ENCODE assay signal across 9 mouse cellular contexts in genomic region chr17:11612801-11613531, GRCm38 (mm10).
DNase-seq lines count a peak whose midpoint lies in the region; ATAC-seq and TF ChIP-seq lines count a peak whose summit lies in the region.
"Had no signal": no experiment of that assay in that cellular context is flagged by ENCODE, and none has a peak within 500 bp of the region (broad histone marks: within the 10 kb centered on the region; RNA-seq: fewer than 3 reads in every experiment).

No protein-coding gene starts in this region.

- H3K36me3 ChIP-seq in heart, embryonic 11.5 days (ENCODE audit: control insufficient read depth, insufficient read depth, low read length): no peaks in the 10 kb centered on the region
- no peaks in the 10 kb centered on the region for H3K36me3 ChIP-seq in midbrain, embryonic 16.5 days (ENCODE audit: control insufficient read depth, insufficient read depth, low read length)
- no peaks in the 10 kb centered on the region for H3K36me3 ChIP-seq in midbrain, embryonic 15.5 days (replicated peaks)
- H3K36me3 ChIP-seq in lung, embryonic 16.5 days (ENCODE audit: control insufficient read depth, insufficient read depth, low read length): no peaks in the 10 kb centered on the region
- no peaks in the 10 kb centered on the region for H3K36me3 ChIP-seq in stomach, postnatal 0 days (ENCODE audit: control insufficient read depth, insufficient read depth, low read length)

- intact Hi-C loops in heart, postnatal 25 days (cut with DNase I): no loop called here

- no peak for TF ChIP-seq EP300 in stomach, postnatal 0 days (optimal IDR thresholded peaks at IDR 0.05)

- WGBS in heart, embryonic 11.5 days (ENCODE audit: insufficient replicate concordance): 47% methylated on average over 21 of the region's 21 CpGs
- 61% methylated on average over 19 of the region's 21 CpGs for WGBS in midbrain, embryonic 16.5 days
- 61% methylated on average over 19 of the region's 21 CpGs for WGBS in midbrain, embryonic 15.5 days
- 36% methylated on average over 21 of the region's 21 CpGs for WGBS in lung, embryonic 16.5 days
- WGBS in stomach, postnatal 0 days: 41% methylated on average over 21 of the region's 21 CpGs

- H3K27ac ChIP-seq in heart, embryonic 11.5 days (ENCODE audit: low read depth, low read length): no peak overlapping the region
- no peak overlapping the region for H3K27ac ChIP-seq in midbrain, embryonic 16.5 days (ENCODE audit: low read length)
- no peak overlapping the region for H3K27ac ChIP-seq in midbrain, embryonic 15.5 days
- H3K27ac ChIP-seq in lung, embryonic 16.5 days (ENCODE audit: low read length): no peak overlapping the region
- no peak overlapping the region for H3K27ac ChIP-seq in stomach, postnatal 0 days (replicated peaks)
- H3K27ac ChIP-seq: forebrain, embryonic 13.5 days had no signal

- no peak overlapping the region for H3K4me3 ChIP-seq in heart, embryonic 11.5 days (ENCODE audit: low read depth, low read length)
- no peak overlapping the region for H3K4me3 ChIP-seq in midbrain, embryonic 16.5 days (ENCODE audit: low read depth, low read length)
- H3K4me3 ChIP-seq in midbrain, embryonic 15.5 days: no peak overlapping the region
- H3K4me3 ChIP-seq in lung, embryonic 16.5 days (ENCODE audit: low read length): no peak overlapping the region
- H3K4me3 ChIP-seq in stomach, postnatal 0 days (ENCODE audit: low read depth, low read length): no peak overlapping the region
- H3K4me3 ChIP-seq: forebrain, embryonic 13.5 days had no signal

- DNase-seq in heart, postnatal 25 days (ENCODE audit: low spot score): no peak
- DNase-seq in stomach, postnatal 0 days (ENCODE audit: low spot score): no peak
- DNase-seq in gastrocnemius, adult 8-10 months (ENCODE audit: low spot score in 2 of 2): no peak

- H3K27me3 ChIP-seq in heart, embryonic 11.5 days (ENCODE audit: control insufficient read depth, insufficient read depth, low read length): peaks cover 4% of the 10 kb centered on the region; the same call in 1 of the 2 replicates
- no peaks in the 10 kb centered on the region; the same call in 1 of the 2 replicates for H3K27me3 ChIP-seq in midbrain, embryonic 16.5 days (ENCODE audit: control insufficient read depth, insufficient read depth, low read depth, low read length)
- H3K27me3 ChIP-seq in midbrain, embryonic 15.5 days (replicated peaks): no peaks in the 10 kb centered on the region
- H3K27me3 ChIP-seq in lung, embryonic 16.5 days (ENCODE audit: control insufficient read depth, insufficient read depth, low read depth, low read length): no peaks in the 10 kb centered on the region
- no peaks in the 10 kb centered on the region for H3K27me3 ChIP-seq in stomach, postnatal 0 days (ENCODE audit: control insufficient read depth, insufficient read depth, low read length)
- H3K27me3 ChIP-seq: forebrain, embryonic 13.5 days had no signal

- peak overlapping the region; percentile 11; the same call in 1 of the 2 replicates for H3K4me2 ChIP-seq in heart, embryonic 11.5 days
- no peak overlapping the region for H3K4me2 ChIP-seq in midbrain, embryonic 16.5 days (ENCODE audit: low read length)
- no peak overlapping the region for H3K4me2 ChIP-seq in midbrain, embryonic 15.5 days
- peak overlapping the region; percentile 31 for H3K4me2 ChIP-seq in lung, embryonic 16.5 days (ENCODE audit: low read depth, low read length)
- peak overlapping the region; percentile 17; the same call in 1 of the 2 replicates for H3K4me2 ChIP-seq in stomach, postnatal 0 days (replicated peaks; ENCODE audit: low read depth)
- H3K4me2 ChIP-seq: forebrain, embryonic 13.5 days had no signal

- no peaks in the 10 kb centered on the region for H3K9me3 ChIP-seq in heart, embryonic 11.5 days (replicated peaks; ENCODE audit: control insufficient read depth, low read length)
- H3K9me3 ChIP-seq in midbrain, embryonic 16.5 days (replicated peaks; ENCODE audit: control insufficient read depth, low read length, poor library complexity, severe bottlenecking): no peaks in the 10 kb centered on the region
- H3K9me3 ChIP-seq in midbrain, embryonic 15.5 days: no peaks in the 10 kb centered on the region
- no peaks in the 10 kb centered on the region for H3K9me3 ChIP-seq in lung, embryonic 16.5 days (ENCODE audit: control insufficient read depth, low read length)
- H3K9me3 ChIP-seq in stomach, postnatal 0 days (ENCODE audit: control insufficient read depth, low read length): no peaks in the 10 kb centered on the region
- H3K9me3 ChIP-seq: forebrain, embryonic 13.5 days had no signal

- H3K4me1 ChIP-seq in heart, embryonic 11.5 days (ENCODE audit: control insufficient read depth, insufficient read depth, low read length): no peaks in the 10 kb centered on the region
- peaks cover 2% of the 10 kb centered on the region; the same call in 1 of the 2 replicates for H3K4me1 ChIP-seq in midbrain, embryonic 16.5 days (ENCODE audit: control insufficient read depth, insufficient read depth, low read length)
- H3K4me1 ChIP-seq in midbrain, embryonic 15.5 days: peaks cover 5% of the 10 kb centered on the region; the same call in 1 of the 2 replicates
- H3K4me1 ChIP-seq in lung, embryonic 16.5 days (replicated peaks; ENCODE audit: control insufficient read depth, insufficient read depth, low read length): 0 out of 2 replicates have a peak, but pooled peaks cover 2% of the 10 kb centered on the region
- H3K4me1 ChIP-seq in stomach, postnatal 0 days (replicated peaks; ENCODE audit: control insufficient read depth, insufficient read depth): no peaks in the 10 kb centered on the region

- no peak for ATAC-seq in heart, embryonic 11.5 days (replicated peaks; ENCODE audit: insufficient number of reproducible peaks, low FRiP score, low TSS enrichment)
- 0 out of 2 replicates have a peak, but pooled peaks have one; percentile 30 for ATAC-seq in midbrain, embryonic 16.5 days
- no peak for ATAC-seq in midbrain, embryonic 15.5 days (replicated peaks)
- ATAC-seq in lung, embryonic 16.5 days (ENCODE audit: low read depth): peak; percentile 82
- no peak for ATAC-seq in stomach, postnatal 0 days (ENCODE audit: low FRiP score, low TSS enrichment)
- no peak for ATAC-seq in inflammation-experienced regulatory T-cells, adult 6 months
- ATAC-seq: forebrain, embryonic 13.5 days had no signal

- no peak for TF ChIP-seq CTCF in stomach, postnatal 0 days (IDR thresholded peaks at IDR 0.05; ENCODE audit: low read depth)

- H3K9ac ChIP-seq in heart, embryonic 11.5 days (ENCODE audit: low read depth, low read length): no peak overlapping the region
- no peak overlapping the region for H3K9ac ChIP-seq in midbrain, embryonic 16.5 days (ENCODE audit: low read depth, low read length)
- no peak overlapping the region for H3K9ac ChIP-seq in midbrain, embryonic 15.5 days
- no peak overlapping the region for H3K9ac ChIP-seq in lung, embryonic 16.5 days (ENCODE audit: low read length)
- H3K9ac ChIP-seq in stomach, postnatal 0 days (ENCODE audit: low read length): no peak overlapping the region
- H3K9ac ChIP-seq: forebrain, embryonic 13.5 days had no signal

Comparison
In these comparisons a context has a peak if more than half of its experiments do, and no peak if none do; other contexts are left out.
1. ATAC-seq: peak in midbrain, embryonic 16.5 days (single experiment) and lung, embryonic 16.5 days (single experiment); none in heart, embryonic 11.5 days (single experiment), midbrain, embryonic 15.5 days (single experiment), stomach, postnatal 0 days (single experiment) and inflammation-experienced regulatory T-cells, adult 6 months (single experiment).
2. H3K4me2 ChIP-seq: peak in heart, embryonic 11.5 days (single experiment), lung, embryonic 16.5 days (single experiment) and stomach, postnatal 0 days (single experiment); none in midbrain, embryonic 16.5 days (single experiment) and midbrain, embryonic 15.5 days (single experiment).